Mouse (Mus musculus) heart, postnatal 25 days (tissue): ENCODE data around the gene Srd5a1. TPM values are rescaled to one million over a fixed set of nuclear protein-coding genes. Genes with fewer than 3 reads are reported as not detected.
"Not testable (repeated sequence)": the region's sequence is repeated elsewhere in the genome, so short reads cannot be mapped to it uniquely, and the experiment has no call there.

Experiments
- DNase-seq: peaks from one replicate; pipeline ENCODE4 v3.0.0; 2022; ENCODE audit warnings: low spot score
- intact Hi-C: fragments of 180-260 bp; cut with DNase I; formaldehyde crosslinking; loops from one replicate; pipeline ENCODE4 v1.15.1; 2025
- total RNA-seq, 2 experiments: library from RNA; stranded (reverse); gene quantifications; 2 replicates each; pipeline ENCODE4 v1.2.3; 2021

Srd5a1 gene
- total RNA-seq, 2 experiments from 2014 or later, result 1.4 TPM

DNA sequence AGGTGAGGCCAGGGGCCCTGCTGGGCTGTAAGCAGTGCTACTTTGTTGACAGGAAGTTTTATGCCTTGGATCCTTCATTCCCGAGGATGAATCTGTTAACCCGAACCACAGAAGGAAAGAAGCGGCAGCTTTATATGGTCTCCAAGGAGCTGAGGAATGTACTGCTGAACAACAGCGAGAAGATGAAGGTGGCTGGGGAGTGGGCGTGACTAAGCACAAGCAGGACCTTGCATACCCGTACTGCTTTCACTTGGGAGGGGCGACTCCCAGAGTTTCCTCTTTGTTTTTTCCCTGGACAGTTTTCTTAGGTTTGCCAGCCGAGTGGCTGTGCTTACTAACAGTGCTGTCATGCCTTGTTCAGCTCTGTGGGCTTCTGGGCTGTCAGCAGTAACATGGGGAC, 19.3 kb upstream of the Srd5a1 start:
- no peak for DNase-seq

GRCm38 (mm10) chr13:69627941-69628340, 16.7 kb upstream of the Srd5a1 start:
- intact Hi-C loops, result no loop called here
- no peak for DNase-seq

More for the DNA sequence above, 19.3 kb upstream of the Srd5a1 start:
- intact Hi-C loops, result no loop called here

DNA sequence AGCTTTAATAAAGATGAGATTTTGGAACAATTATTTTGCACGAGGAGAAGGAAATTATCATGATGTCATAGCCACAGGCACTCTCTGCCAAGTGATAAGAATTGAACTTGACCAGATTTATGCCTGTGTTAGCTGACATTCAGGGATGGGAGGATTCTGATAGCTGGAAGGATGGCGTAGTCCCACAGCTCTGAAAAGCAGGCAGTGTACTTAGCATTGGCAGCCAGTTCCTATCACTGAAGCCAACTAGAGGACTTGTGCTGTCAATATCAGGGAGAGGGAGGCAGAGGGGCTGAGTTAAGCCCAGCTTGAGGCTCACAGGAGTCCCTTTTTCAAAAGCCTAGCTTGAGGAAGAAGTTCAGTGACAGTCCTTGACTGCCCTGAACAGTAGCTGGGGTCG, 13.3 kb upstream of the Srd5a1 start:
- DNase-seq, result no peak
- intact Hi-C loops, result no loop called here

GRCm38 (mm10) chr13:69623843-69624242, 12.6 kb upstream of the Srd5a1 start:
- intact Hi-C loops, result no loop called here
- no peak for DNase-seq

DNA sequence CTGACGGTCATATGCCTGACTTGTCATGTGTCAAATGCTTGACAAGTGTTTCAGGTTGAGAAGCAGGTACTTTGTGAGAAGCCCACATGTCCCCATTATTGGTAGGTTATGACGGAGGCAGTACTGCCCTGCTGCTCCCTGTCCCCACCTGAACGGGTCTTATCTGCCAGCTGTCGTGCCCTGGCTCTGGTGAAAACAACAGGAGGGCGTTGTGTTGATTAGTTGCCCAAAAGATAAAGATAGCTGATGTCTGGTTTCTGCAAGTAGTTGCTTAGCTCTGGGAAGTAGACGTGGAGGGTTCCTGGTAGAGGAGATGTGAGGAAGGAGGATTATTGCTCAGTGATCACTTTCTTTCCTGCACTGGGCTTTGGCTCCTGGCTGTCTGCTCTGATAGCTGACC, 5.5 kb upstream of the Srd5a1 start:
- intact Hi-C loops, result loop anchor here (10.0 kb wide), 1 partner anchor 198 kb away; no protein-coding TSS in a partner anchor
- no peak for DNase-seq

DNA sequence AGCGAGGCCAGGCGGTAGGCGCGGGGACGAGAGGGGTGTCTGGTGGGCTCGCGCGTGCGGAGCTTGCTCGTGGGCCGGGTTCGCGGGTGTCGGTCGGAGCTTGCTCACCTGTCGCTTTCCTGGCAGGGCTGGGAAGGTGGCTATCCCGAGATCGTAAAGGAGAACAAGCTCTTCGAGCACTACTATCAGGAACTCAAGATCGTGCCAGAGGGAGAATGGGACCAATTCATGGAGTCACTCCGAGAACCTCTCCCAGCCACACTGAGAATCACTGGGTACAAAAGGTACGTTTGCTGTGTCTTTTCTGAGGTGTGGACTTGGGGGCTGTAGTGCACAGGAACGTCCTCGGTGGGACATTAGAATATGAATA, 918 bp upstream of the Srd5a1 start:
- no peak for DNase-seq
- intact Hi-C loops, result loop anchor here (5.0 to 10.0 kb wide), 4 partner anchors 60 to 1030 kb away; partner anchors contain the start of genes Fastkd3, Mtrr, Nsun2 and Tent4a

DNA sequence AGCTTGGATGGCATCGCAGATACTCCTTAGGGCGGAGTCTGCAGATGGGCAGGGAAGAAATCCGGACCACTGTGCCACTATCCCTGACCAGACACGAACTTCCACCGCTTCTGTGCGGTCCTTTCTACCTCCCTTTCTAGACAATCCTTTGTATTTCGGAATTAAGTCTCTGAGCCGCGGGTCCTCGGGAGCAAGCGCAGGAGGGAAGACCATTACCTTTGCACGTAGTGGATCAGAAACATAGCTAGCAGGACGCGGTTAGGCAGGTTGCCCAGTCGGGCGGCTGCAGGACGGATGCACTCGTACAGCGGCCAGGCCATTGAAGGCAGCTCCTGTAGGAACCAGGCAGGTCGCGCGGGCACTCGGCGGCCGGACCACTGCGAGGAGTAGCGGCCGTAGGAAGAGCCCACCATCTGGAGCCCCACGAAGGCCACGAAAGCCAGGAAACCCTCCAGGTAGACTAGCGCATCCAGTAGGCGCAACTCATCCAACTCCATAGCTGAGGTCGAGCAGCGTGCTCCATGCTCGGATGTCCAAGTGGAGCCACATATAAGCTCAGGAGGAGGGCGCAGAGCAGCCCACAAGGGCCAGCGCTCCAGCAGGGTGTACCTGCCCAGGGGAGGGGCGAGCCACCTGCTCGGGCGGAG, 368 bp downstream of the Srd5a1 start:
- intact Hi-C loops, result loop anchor here (5.0 to 10.0 kb wide), 4 partner anchors 59 to 1029 kb away; partner anchors contain the start of genes Fastkd3, Mtrr, Nsun2 and Tent4a
- DNase-seq, result peak; percentile 18

DNA sequence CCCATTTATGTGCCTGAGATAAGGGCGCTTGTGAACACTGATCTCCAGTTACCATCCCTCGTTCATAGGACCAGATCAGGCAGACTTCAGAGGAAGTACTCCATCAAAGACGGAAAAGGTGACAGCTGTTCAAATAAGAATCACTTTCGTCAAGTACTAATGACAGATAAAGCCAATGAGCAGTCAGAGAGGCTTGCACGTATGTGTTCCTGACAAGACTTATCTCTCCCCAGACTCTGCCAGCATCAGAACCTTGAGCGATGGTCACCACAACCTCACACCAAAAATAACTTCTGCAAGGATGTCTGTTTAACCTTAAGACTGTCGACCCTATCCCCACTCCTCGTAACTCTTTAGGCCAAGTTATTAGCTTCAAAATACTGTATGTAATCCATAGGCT, 2.5 kb downstream of the Srd5a1 start:
- intact Hi-C loops, result no loop called here
- no peak for DNase-seq

DNA sequence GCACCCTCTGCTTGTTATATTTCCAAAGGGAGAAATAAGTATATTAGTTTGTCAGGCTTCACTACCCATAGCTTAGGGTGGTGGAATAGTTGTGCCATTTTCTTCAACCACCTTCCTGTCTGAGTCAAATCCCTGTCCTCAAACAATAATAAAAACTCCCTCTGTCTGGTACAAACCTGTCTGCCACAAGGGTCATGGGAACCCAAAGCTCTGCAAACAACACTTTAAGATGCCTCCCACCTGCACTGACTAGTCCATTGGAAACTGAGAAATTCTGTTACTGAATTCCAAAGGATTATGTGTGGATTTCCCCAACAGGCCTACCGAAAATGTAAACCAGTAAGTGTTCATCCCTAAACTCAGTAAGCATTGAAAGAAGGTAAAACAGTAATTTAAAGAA, 6.6 kb downstream of the Srd5a1 start:
- intact Hi-C loops, result no loop called here

GRCm38 (mm10) chr13:69601321-69601720, 9.9 kb downstream of the Srd5a1 start:
- intact Hi-C loops, result no loop called here
- no peak for DNase-seq

More for the DNA sequence above, 6.6 kb downstream of the Srd5a1 start:
- DNase-seq, result no peak

- DNase-seq, intact Hi-C loops: not testable (repeated sequence)
Measured at GRCm38 (mm10) chr13:69600863-69601262, 10.4 kb downstream of the Srd5a1 start.

DNA sequence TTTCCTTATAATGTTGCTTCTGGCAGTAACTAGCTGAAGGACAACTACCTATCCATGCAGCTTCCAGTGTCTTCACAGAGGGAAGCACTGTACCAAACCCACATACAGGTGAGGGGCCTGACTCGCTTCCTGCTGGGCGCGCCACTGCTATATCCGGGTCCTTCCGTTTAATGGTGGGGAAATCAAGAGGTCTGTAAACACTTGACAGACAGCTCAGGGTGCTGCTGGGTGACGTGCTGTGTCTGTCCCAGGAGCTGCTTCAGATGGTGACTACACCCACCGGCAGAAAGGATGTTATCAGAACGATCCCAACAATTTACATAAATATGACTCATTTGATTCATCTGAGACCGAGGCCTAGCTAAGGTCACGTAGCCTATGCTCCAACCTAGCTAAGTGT, 12.4 kb downstream of the Srd5a1 start:
- intact Hi-C loops, result no loop called here
- no peak for DNase-seq

GRCm38 (mm10) chr13:69596515-69596914, 14.7 kb downstream of the Srd5a1 start:
- no peak for DNase-seq
- intact Hi-C loops, result no loop called here

GRCm38 (mm10) chr13:69595911-69596310, 15.3 kb downstream of the Srd5a1 start:
- intact Hi-C loops, result no loop called here
- no peak for DNase-seq

- DNase-seq, result no peak
- intact Hi-C loops, result no loop called here
Measured at GRCm38 (mm10) chr13:69594577-69595256, 16.5 kb downstream of the Srd5a1 start.

- no peak for DNase-seq
- intact Hi-C loops, result no loop called here
Measured at GRCm38 (mm10) chr13:69593453-69593852, 17.8 kb downstream of the Srd5a1 start.

GRCm38 (mm10) chr13:69592226-69592625, 19.0 kb downstream of the Srd5a1 start:
- intact Hi-C loops, result no loop called here
- DNase-seq, result no peak

DNA sequence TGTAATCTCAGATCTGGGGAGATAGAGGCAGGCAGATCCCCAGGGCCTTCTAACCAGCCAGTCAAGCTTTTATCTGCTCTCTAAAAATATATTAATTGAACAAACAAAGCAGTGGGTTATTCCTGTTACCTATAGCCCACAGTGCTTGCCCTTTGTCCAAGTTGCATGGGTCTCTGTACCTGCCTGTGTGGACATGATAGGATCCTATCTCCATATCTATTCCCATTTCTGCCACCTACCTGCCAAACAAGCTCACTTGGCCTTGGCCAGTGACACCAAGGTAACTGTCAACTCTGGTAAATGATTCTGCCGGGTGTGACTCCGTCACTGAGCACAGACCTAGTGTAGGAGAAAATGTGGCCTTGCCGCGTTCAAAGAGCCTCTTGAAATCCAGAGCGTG, 19.9 kb downstream of the Srd5a1 start:
- no peak for DNase-seq
- intact Hi-C loops, result no loop called here

- intact Hi-C loops, result no loop called here
- DNase-seq, result no peak
Measured at GRCm38 (mm10) chr13:69588263-69588662, 23.0 kb downstream of the Srd5a1 start.

- DNase-seq, result no peak
- intact Hi-C loops, result no loop called here
Measured at GRCm38 (mm10) chr13:69587849-69588248, 23.4 kb downstream of the Srd5a1 start.

GRCm38 (mm10) chr13:69586337-69586736, 24.9 kb downstream of the Srd5a1 start:
- intact Hi-C loops, result no loop called here
- DNase-seq, result no peak

DNA sequence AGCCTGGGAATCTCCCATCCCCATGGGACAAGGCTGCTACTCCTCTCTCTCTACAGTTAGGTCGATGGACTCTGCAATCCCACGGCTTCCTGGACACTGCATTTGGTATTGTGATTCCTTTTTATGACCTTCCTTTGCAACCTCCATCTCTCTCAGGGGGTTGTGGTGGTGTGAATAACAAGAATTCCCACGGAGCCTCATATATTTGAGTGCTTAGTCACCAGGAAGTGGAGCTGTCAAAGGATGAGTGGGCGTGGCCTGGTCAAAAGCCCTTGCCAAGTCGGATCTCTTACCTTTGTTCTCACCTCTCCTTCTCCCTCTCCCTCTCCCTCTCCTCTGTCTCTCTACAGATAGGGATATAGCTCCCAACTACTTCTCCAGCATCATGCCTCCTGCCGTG, 25.4 kb downstream of the Srd5a1 start:
- intact Hi-C loops, result no loop called here
- DNase-seq, result no peak
